Mouse (Mus musculus) heart, embryonic 12.5 days (tissue): ENCODE measurements around the gene E130308A19Rik. TPM values are rescaled to one million over a fixed set of nuclear protein-coding genes. Genes with fewer than 3 reads are reported as not detected.

Experiments used
- ATAC-seq: fragments of 200-750 bp; cut with Nextera tagmentation; 2 replicates; pipeline ENCODE4 v1.8.0; 2017; ENCODE audit warnings: moderate TSS enrichment, moderate library complexity; ENCODE audit not compliant: insufficient number of reproducible peaks, low FRiP score
- H3K27ac ChIP-seq: fragments of 300-500 bp; sonication (generic); 2 replicates; pipeline ENCODE4 v1.5.1; 2016; ENCODE audit warnings: mild to moderate bottlenecking, moderate library complexity; ENCODE audit not compliant: poor library complexity, severe bottlenecking
- H3K27me3 ChIP-seq: fragments of 300-500 bp; sonication (generic); replicated peaks from 2 replicates; pipeline ENCODE4 v1.6.1; 2016; ENCODE audit warnings: mild to moderate bottlenecking, moderate library complexity
- H3K36me3 ChIP-seq: fragments of 300-500 bp; sonication (generic); 2 replicates; pipeline ENCODE4 v1.6.1; 2016; ENCODE audit warnings: mild to moderate bottlenecking, moderate library complexity
- H3K4me1 ChIP-seq: fragments of 300-500 bp; sonication (generic); replicated peaks from 2 replicates; pipeline ENCODE4 v1.6.1; 2016; ENCODE audit warnings: mild to moderate bottlenecking
- H3K4me2 ChIP-seq: fragments of 300-500 bp; sonication (generic); 2 replicates; pipeline ENCODE4 v1.6.1; 2016; ENCODE audit warnings: mild to moderate bottlenecking, moderate library complexity
- H3K4me3 ChIP-seq: fragments of 300-500 bp; sonication (generic); 2 replicates; pipeline ENCODE4 v1.5.1; 2016; ENCODE audit warnings: mild to moderate bottlenecking
- H3K9ac ChIP-seq: fragments of 300-500 bp; sonication (generic); 2 replicates; pipeline ENCODE4 v1.6.1; 2016; ENCODE audit warnings: mild to moderate bottlenecking, moderate library complexity
- H3K9me3 ChIP-seq: fragments of 300-500 bp; sonication (generic); replicated peaks from 2 replicates; pipeline ENCODE4 v1.6.1; 2016; ENCODE audit warnings: mild to moderate bottlenecking, moderate library complexity
- WGBS: fragments of 180-500 bp; shearing (Covaris S2); methylation state at CpG from one replicate; pipeline ENCODE4 v1.1.7; 2016; 5-methylcytosine and 5-hydroxymethylcytosine counted together
- polyA plus RNA-seq: library from polyadenylated mRNA; unstranded; fragments of >200 nt; fragmentation: Nextera tagmentation; extraction: Ambion mirVana; gene quantifications from 2 replicates; pipeline ENCODE4 v1.2.1, GENCODE M21; 2016

E130308A19Rik gene
- polyA plus RNA-seq, 1 experiment from 2014 or later, result 30.1 TPM

DNA sequence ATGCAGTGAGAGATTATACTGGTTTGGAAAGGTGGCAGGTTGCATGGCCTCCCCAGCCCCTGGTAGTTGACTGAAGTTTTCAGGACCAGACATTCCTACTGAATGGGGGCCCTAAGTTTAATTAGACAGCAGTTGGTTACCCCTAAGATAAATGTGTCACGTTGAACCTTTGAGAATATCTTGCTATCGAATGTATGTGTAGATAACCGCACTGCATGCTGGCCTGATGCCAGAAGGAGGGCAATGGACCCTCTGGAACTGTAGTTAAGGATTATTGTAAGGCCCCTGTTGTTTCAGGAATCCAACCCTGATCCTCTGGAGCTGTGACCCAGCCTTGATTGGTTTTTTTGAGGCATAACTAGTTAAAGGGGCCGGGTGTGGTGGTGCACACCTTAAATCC, 58.3 kb downstream of the E130308A19Rik start:
- H3K27ac ChIP-seq, result no peak overlapping the region
- no peaks in the 10 kb centered on the region for H3K36me3 ChIP-seq
- ATAC-seq, result no peak
- H3K9ac ChIP-seq, result no peak overlapping the region
- no peaks in the 10 kb centered on the region for H3K27me3 ChIP-seq
- H3K4me3 ChIP-seq, result no peak overlapping the region
- no peaks in the 10 kb centered on the region for H3K9me3 ChIP-seq
- 36% methylated on average over 4 of the region's 4 CpGs for WGBS
- H3K4me1 ChIP-seq, result peaks cover 43% of the 10 kb centered on the region
- no peak overlapping the region for H3K4me2 ChIP-seq

DNA sequence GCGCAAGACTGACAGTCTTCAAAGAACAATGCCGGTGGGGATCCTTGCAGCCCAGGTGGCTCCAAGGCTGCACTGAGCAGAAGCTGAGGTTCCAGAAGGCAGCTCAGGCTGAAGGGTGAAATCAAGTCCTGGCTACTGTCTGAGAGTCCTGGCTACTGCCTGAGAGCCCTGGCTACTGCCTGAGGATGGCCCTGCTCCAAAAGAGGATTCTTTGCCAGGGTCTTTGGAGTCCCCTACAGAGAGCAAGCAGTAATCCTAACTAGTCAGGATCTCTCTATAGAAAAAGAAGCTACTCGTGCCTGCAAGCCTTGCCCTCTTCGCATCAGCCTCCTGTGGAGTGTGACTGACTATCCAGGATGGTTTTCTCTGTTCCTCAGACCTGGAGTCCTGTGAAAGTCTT, 60.7 kb downstream of the E130308A19Rik start:
- Histone ChIP-seq H3K9me3 (no peaks in the 10 kb centered on the region), H3K27ac (no peak overlapping the region), H3K36me3 (peaks cover 10% of the 10 kb centered on the region), H3K27me3 (no peaks in the 10 kb centered on the region), H3K4me1 (peaks cover 31% of the 10 kb centered on the region), H3K4me2 (no peak overlapping the region), H3K9ac (no peak overlapping the region), H3K4me3 (no peak overlapping the region)
- 81% methylated on average over 4 of the region's 4 CpGs for WGBS
- ATAC-seq, result no peak

DNA sequence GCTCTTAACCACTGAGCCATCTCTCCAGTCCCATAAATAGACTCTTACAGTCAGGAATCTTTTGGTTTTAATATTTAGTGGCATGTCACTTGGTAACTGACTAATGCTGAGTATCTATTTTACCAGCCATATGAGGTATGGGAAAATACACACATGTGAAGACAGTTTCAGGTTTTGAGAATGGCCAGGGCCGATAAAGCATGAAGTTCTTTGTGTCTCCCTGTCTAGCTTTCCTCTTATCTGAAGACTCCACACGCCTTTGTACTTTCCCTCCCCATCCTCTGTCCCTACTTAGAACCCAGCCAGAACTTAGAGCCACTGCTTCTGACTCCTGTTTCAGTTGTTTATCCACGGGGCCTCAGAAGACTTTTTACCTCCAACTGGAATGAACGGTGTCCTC, 63.0 kb downstream of the E130308A19Rik start:
- no peak overlapping the region for H3K9ac ChIP-seq
- H3K4me2 ChIP-seq, result no peak overlapping the region
- H3K27ac ChIP-seq, result peak overlapping the region; percentile 2
- no peaks in the 10 kb centered on the region for H3K9me3 ChIP-seq
- H3K4me1 ChIP-seq, result peaks cover 13% of the 10 kb centered on the region
- 51% methylated on average over 4 of the region's 4 CpGs for WGBS
- no peaks in the 10 kb centered on the region for H3K27me3 ChIP-seq
- H3K4me3 ChIP-seq, result no peak overlapping the region
- ATAC-seq, result peak; percentile 81
- peaks cover 10% of the 10 kb centered on the region for H3K36me3 ChIP-seq

DNA sequence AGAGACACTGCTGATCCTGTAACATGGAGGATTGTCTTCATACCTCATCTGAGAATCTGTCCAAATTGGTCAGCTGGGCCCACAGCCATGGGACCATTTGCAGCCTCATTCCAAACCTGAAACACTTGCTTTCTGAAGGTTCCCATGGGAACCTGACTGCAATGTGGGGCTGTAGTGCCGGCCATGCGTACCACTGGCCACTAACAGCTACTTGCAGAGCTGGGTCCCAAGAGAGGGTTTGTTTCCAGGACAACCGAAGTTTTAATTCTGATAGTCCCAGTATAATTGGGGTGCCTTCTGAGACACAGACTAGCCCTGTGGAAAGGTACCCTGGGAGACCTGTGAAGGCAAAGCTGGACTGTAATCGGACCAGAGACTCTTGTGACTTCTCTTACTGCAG, 64.1 kb downstream of the E130308A19Rik start:
- no peaks in the 10 kb centered on the region for H3K27me3 ChIP-seq
- no peak overlapping the region for H3K4me3 ChIP-seq
- H3K27ac ChIP-seq, result no peak overlapping the region
- H3K4me1 ChIP-seq, result peaks cover 5% of the 10 kb centered on the region; the same call in 1 of the 2 replicates
- H3K4me2 ChIP-seq, result 0 out of 2 replicates have a peak overlapping the region, but pooled peaks have one; percentile 9
- WGBS, result 90% methylated on average over 4 of the region's 4 CpGs
- H3K9ac ChIP-seq, result no peak overlapping the region
- ATAC-seq, result no peak
- no peaks in the 10 kb centered on the region for H3K9me3 ChIP-seq
- H3K36me3 ChIP-seq, result peaks cover 10% of the 10 kb centered on the region

DNA sequence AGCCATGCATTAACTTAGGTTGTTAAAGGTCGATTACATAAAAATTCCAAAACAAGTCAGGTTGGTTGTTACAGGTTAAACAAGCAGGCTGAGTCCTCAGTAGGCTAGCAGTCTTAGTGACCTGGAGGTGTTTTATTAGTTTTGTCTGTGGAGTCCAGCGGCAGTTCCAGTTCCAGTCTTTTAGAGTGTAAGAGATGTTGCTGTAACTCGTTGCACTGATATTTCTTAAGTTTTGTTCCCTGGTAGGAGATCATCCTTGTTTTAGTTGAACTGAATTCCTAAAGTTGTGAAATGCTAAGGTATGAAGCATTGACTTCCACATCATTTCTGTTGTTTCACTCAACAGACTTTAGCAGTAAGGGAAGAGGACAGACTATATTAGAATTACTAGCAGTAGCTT, 70.8 kb downstream of the E130308A19Rik start:
- peaks cover 9% of the 10 kb centered on the region for H3K4me1 ChIP-seq
- no peaks in the 10 kb centered on the region for H3K36me3 ChIP-seq
- no peaks in the 10 kb centered on the region for H3K9me3 ChIP-seq
- WGBS, result 86% methylated on average over 3 of the region's 3 CpGs
- H3K9ac ChIP-seq, result no peak overlapping the region
- no peak overlapping the region for H3K4me2 ChIP-seq
- H3K27me3 ChIP-seq, result no peaks in the 10 kb centered on the region
- H3K27ac ChIP-seq, result no peak overlapping the region
- no peak overlapping the region for H3K4me3 ChIP-seq
- ATAC-seq, result no peak

DNA sequence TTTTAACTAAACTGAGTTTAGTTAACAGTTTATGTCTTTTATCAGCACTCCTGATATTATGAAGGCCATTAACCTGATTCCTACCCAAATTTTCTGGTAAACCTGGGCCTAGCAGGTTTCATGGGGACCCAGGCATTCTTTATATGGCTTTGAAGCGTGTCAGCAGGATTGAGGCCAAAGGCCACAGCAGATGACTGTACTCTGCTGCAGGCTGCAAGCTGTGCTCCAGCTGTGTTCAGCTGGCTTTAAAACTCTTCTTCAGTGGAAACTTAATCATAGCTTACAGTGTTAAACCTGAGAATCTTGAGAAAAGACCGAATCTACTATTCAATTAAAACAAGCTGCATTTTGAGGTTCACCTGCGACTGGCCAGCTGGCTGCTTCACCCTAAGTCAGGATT, 71.9 kb downstream of the E130308A19Rik start:
- WGBS, result 72% methylated on average over 3 of the region's 3 CpGs
- no peak for ATAC-seq
- no peaks in the 10 kb centered on the region for H3K27me3 ChIP-seq
- no peaks in the 10 kb centered on the region for H3K9me3 ChIP-seq
- H3K4me1 ChIP-seq, result peaks cover 9% of the 10 kb centered on the region
- H3K27ac ChIP-seq, result no peak overlapping the region
- H3K36me3 ChIP-seq, result no peaks in the 10 kb centered on the region
- H3K4me2 ChIP-seq, result no peak overlapping the region
- H3K4me3 ChIP-seq, result no peak overlapping the region
- H3K9ac ChIP-seq, result no peak overlapping the region

DNA sequence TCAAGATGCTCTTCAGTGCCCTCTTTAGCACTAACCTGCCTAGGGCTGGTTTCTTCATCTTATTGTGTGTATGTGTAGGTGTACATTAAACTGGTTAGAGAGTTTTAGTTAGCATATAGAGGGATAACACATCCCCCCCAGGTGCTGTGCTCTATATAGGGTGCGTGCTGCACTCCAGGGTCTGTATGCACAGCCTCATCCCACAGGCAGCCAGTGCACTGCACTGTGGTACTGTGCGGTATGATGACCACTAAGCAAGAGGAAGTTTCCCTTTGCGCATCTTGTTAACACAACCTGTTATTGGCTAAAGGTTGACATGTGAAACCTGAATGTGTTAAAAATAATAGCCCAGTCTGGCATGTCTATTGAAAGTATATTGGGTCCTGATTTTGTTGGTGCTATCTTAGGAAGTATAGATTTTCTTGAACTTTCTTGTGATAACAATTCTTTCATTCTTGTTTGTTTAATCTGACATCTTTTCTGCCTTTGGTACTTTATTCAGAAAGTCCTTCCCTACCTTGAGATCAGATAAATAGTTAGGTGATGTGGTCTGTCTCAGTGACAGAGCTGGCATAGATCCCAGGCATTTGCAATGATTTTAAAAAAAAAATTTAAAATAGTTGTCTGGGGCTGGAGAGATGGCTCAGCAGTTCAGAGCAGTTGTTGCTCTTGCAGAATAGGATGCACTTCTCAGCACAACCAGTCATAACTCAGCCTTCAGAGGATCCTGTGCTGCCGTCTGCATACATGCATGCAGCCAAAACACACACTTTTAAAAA, 73.2 kb downstream of the E130308A19Rik start:
- Histone ChIP-seq H3K4me3 (no peak overlapping the region), H3K9me3 (no peaks in the 10 kb centered on the region), H3K27me3 (no peaks in the 10 kb centered on the region), H3K27ac (no peak overlapping the region), H3K9ac (no peak overlapping the region), H3K36me3 (no peaks in the 10 kb centered on the region), H3K4me1 (peaks cover 12% of the 10 kb centered on the region), H3K4me2 (no peak overlapping the region)
- no peak for ATAC-seq
- WGBS, result 84% methylated on average over 4 of the region's 4 CpGs

DNA sequence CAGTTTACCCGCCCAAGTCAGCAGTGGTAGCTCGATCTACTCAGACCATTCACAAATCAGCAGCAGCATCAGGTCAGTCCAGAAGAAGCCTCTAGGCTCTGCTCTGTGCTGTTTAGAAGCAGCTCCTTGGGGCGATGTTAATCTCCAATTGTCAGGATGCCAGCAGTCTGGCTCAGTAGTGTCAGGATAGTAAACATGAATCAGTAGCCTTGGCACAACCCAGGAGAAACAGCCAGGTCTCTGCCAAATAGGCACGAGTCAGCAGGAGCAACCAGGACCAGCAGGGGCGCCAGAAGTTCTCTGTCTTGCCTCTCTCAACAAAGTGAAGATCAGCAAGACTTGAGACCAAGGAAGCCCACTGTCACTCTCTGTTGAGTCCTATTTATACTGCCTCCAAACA, 83.3 kb downstream of the E130308A19Rik start:
- Histone ChIP-seq H3K4me2 (no peak overlapping the region), H3K4me3 (no peak overlapping the region), H3K9ac (no peak overlapping the region), H3K27me3 (no peaks in the 10 kb centered on the region), H3K9me3 (no peaks in the 10 kb centered on the region), H3K27ac (no peak overlapping the region), H3K36me3 (no peaks in the 10 kb centered on the region), H3K4me1 (peaks cover 7% of the 10 kb centered on the region)
- 86% methylated on average over 5 of the region's 5 CpGs for WGBS
- ATAC-seq, result no peak

DNA sequence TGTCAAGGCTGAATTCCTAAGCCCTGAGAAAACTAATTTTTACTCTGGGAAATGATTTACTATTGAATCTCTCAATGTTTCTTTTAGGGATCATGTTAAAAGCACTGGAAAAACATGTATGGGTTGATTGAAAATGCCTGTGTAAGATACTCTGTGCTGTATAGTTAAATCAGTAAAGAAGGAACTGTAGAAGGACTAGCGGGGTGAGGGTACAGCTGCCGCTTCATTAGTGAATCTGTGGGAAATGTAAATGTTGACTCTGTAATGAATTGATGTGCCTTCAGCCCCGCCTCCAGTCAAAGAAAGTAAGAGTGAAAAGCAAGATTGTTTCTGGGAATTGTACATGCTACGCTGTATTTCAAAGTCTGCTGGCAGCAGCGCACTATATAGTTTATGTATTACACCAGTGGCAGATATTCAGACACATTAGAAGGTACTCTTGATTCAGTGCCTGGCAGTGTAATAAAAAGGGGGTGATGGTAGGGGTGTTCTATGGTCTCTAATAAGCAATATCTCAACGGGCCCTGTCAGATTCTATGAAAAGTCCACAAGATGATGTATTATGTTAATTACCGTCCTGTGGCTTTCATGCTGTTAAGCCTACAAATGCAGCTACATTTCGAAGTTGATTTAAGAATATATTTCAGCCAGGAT, 84.9 kb downstream of the E130308A19Rik start:
- H3K36me3 ChIP-seq, result no peaks in the 10 kb centered on the region
- 91% methylated on average over 8 of the region's 8 CpGs for WGBS
- no peak for ATAC-seq
- H3K27ac ChIP-seq, result no peak overlapping the region
- no peak overlapping the region for H3K4me2 ChIP-seq
- H3K9me3 ChIP-seq, result no peaks in the 10 kb centered on the region
- H3K4me3 ChIP-seq, result no peak overlapping the region
- peaks cover 14% of the 10 kb centered on the region for H3K4me1 ChIP-seq
- H3K9ac ChIP-seq, result no peak overlapping the region
- H3K27me3 ChIP-seq, result no peaks in the 10 kb centered on the region

DNA sequence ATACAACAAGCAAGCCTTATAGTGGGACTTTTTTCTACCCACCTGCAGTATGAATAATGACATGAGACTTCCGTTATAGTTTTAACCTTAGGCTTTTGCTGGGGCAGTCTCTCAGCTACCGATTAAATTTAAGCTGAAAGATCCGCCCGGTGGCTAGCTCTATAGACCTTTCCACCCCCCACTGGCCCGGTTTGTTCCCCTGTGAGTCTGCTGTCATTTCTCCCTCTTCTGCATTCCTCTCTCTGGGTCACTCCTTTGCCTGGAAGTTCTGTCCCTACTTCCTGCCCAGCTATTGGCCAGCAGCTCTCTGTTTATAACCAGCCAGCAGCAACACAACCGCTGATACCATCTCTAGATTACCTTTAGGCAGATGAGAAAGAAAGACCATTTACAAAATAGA, 86.4 kb downstream of the E130308A19Rik start:
- H3K4me2 ChIP-seq, result no peak overlapping the region
- ATAC-seq, result no peak
- H3K4me1 ChIP-seq, result peaks cover 21% of the 10 kb centered on the region
- H3K36me3 ChIP-seq, result no peaks in the 10 kb centered on the region
- no peak overlapping the region for H3K9ac ChIP-seq
- H3K9me3 ChIP-seq, result no peaks in the 10 kb centered on the region
- no peak overlapping the region for H3K27ac ChIP-seq
- 58% methylated on average over 6 of the region's 6 CpGs for WGBS
- H3K4me3 ChIP-seq, result no peak overlapping the region
- no peaks in the 10 kb centered on the region for H3K27me3 ChIP-seq

DNA sequence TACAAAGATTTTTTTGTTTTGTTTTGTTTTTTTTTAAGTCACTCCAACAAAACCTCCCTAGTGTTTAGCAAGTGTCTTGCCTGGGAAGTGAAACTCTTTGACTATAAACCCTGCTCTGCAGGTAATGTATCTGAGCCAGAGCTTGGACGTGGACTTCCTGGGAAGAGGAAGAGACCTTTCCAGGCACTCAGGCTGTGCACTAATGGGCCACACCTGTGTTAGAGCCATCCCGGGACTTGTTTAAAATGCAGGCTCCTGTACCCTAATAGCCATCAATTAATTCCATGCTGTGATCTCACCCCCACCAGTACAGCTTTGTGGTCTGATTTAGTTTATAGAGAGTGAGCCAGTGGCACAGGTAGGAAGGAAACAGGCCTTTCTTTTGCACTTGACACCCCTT, 86.9 kb downstream of the E130308A19Rik start:
- no peak overlapping the region for H3K4me2 ChIP-seq
- no peak overlapping the region for H3K4me3 ChIP-seq
- WGBS, result 77% methylated on average over 2 of the region's 2 CpGs
- H3K9me3 ChIP-seq, result no peaks in the 10 kb centered on the region
- no peaks in the 10 kb centered on the region for H3K27me3 ChIP-seq
- H3K36me3 ChIP-seq, result no peaks in the 10 kb centered on the region
- H3K9ac ChIP-seq, result no peak overlapping the region
- H3K27ac ChIP-seq, result no peak overlapping the region
- peaks cover 21% of the 10 kb centered on the region for H3K4me1 ChIP-seq
- ATAC-seq, result no peak
